Mouse (Mus musculus): ENCODE data around the gene Agap1. TPM values are rescaled to one million over a fixed set of nuclear protein-coding genes. Genes with fewer than 3 reads are reported as not detected.

Agap1 gene
- total RNA-seq, 2 experiments from 2014 or later = 240 to 255 TPM

GRCm38 (mm10) chr1:89752659-89753058 lies 298.1 kb downstream of the Agap1 start:
- no peak for DNase-seq (ENCODE audit: low spot score in 2 of 2)
- intact Hi-C loops (cut with DNase I) = no loop called here

GRCm38 (mm10) chr1:89755358-89755757 lies 300.8 kb downstream of the Agap1 start:
- intact Hi-C loops (cut with DNase I) = no loop called here
- no peak for DNase-seq (ENCODE audit: low spot score in 2 of 2)

- DNase-seq (ENCODE audit: low spot score in 2 of 2) = no peak
- intact Hi-C loops (cut with DNase I) = no loop called here
Measured at GRCm38 (mm10) chr1:89756387-89756786, 301.8 kb downstream of the Agap1 start.

- no peak for DNase-seq (ENCODE audit: low spot score in 2 of 2)
- intact Hi-C loops (cut with DNase I) = no loop called here
Measured at GRCm38 (mm10) chr1:89757545-89757944, 302.9 kb downstream of the Agap1 start.

GRCm38 (mm10) chr1:89763912-89764311 lies 309.3 kb downstream of the Agap1 start:
- DNase-seq (ENCODE audit: low spot score in 2 of 2) = no peak
- intact Hi-C loops (cut with DNase I) = no loop called here

GRCm38 (mm10) chr1:89766891-89767290 lies 312.3 kb downstream of the Agap1 start:
- intact Hi-C loops (cut with DNase I) = loop anchor here (5.0 kb wide), 1 partner anchor 175 kb away; no protein-coding TSS in a partner anchor
- no peak for DNase-seq (ENCODE audit: low spot score in 2 of 2)

- no peak for DNase-seq (ENCODE audit: low spot score in 2 of 2)
Measured at GRCm38 (mm10) chr1:89769641-89770040, 315.0 kb downstream of the Agap1 start.

GRCm38 (mm10) chr1:89770298-89770697 lies 315.7 kb downstream of the Agap1 start:
- DNase-seq (ENCODE audit: low spot score in 2 of 2) = no peak
- intact Hi-C loops (cut with DNase I) = no loop called here

More at GRCm38 (mm10) chr1:89769641-89770040, 315.0 kb downstream of the Agap1 start:
- intact Hi-C loops (cut with DNase I) = loop anchor here (5.0 kb wide), 1 partner anchor 173 kb away; no protein-coding TSS in a partner anchor

- DNase-seq (ENCODE audit: low spot score in 2 of 2) = no peak
- intact Hi-C loops (cut with DNase I) = no loop called here
Measured at GRCm38 (mm10) chr1:89775750-89776149, 321.1 kb downstream of the Agap1 start.

GRCm38 (mm10) chr1:89780675-89781074 lies 326.1 kb downstream of the Agap1 start:
- peak in 1 of 2 experiments; percentile 77 for DNase-seq (ENCODE audit: low spot score in 2 of 2)

GRCm38 (mm10) chr1:89781861-89782260 lies 327.3 kb downstream of the Agap1 start:
- intact Hi-C loops (cut with DNase I) = no loop called here
- no peak for DNase-seq (ENCODE audit: low spot score in 2 of 2)

More at GRCm38 (mm10) chr1:89780675-89781074, 326.1 kb downstream of the Agap1 start:
- intact Hi-C loops (cut with DNase I) = no loop called here

- DNase-seq (ENCODE audit: low spot score in 2 of 2) = no peak
- intact Hi-C loops (cut with DNase I) = no loop called here
Measured at GRCm38 (mm10) chr1:89786793-89787192, 332.2 kb downstream of the Agap1 start.

GRCm38 (mm10) chr1:89798724-89799123 lies 344.1 kb downstream of the Agap1 start:
- intact Hi-C loops (cut with DNase I) = no loop called here

GRCm38 (mm10) chr1:89801506-89801905 lies 346.9 kb downstream of the Agap1 start:
- intact Hi-C loops (cut with DNase I) = no loop called here
- DNase-seq (ENCODE audit: low spot score in 2 of 2) = peak; percentile 13 to 55

More at GRCm38 (mm10) chr1:89798724-89799123, 344.1 kb downstream of the Agap1 start:
- DNase-seq (ENCODE audit: low spot score in 2 of 2) = no peak

GRCm38 (mm10) chr1:89804981-89805380 lies 350.4 kb downstream of the Agap1 start:
- DNase-seq (ENCODE audit: low spot score in 2 of 2) = peak; percentile 14 to 86
- intact Hi-C loops (cut with DNase I) = no loop called here

GRCm38 (mm10) chr1:89812816-89813215 lies 358.2 kb downstream of the Agap1 start:
- no peak for DNase-seq (ENCODE audit: low spot score in 2 of 2)

GRCm38 (mm10) chr1:89816487-89817206 lies 362.0 kb downstream of the Agap1 start:
- no peak for DNase-seq (ENCODE audit: low spot score in 2 of 2)
- intact Hi-C loops (cut with DNase I) = no loop called here

More at GRCm38 (mm10) chr1:89812816-89813215, 358.2 kb downstream of the Agap1 start:
- intact Hi-C loops (cut with DNase I) = no loop called here

- intact Hi-C loops (cut with DNase I) = no loop called here
- DNase-seq (ENCODE audit: low spot score in 2 of 2) = no peak
Measured at GRCm38 (mm10) chr1:89821822-89822221, 367.2 kb downstream of the Agap1 start.

- intact Hi-C loops (cut with DNase I) = no loop called here
- DNase-seq (ENCODE audit: low spot score in 2 of 2) = no peak
Measured at GRCm38 (mm10) chr1:89822431-89822830, 367.8 kb downstream of the Agap1 start.

- intact Hi-C loops (cut with DNase I) = no loop called here
- no peak for DNase-seq (ENCODE audit: low spot score in 2 of 2)
Measured at GRCm38 (mm10) chr1:89823036-89823435, 368.4 kb downstream of the Agap1 start.

GRCm38 (mm10) chr1:89827051-89827450 lies 372.4 kb downstream of the Agap1 start:
- intact Hi-C loops (cut with DNase I) = no loop called here

More at GRCm38 (mm10) chr1:89827051-89827450, 372.4 kb downstream of the Agap1 start:
- no peak for DNase-seq (ENCODE audit: low spot score in 2 of 2)
